Mouse (Mus musculus): ENCODE data around the gene Itprid1.

The Itprid1 gene

DNA sequence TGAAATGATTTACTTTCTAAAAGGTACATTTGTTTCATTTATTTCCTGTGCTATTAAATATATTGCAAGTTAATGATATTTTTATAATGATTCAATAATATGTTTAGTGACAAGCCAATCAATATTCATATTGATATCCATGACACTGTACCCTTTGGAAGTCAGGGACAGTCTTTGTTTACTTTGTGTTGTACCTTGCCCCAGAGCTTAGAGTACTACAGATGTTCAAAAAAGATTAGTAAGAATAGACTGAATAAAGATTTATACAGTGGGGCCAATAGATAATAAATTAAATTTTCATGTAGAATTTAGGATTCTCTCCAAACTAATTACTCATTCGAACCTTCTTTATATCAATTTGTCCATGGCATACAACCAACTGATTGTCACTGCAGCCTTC lies 50.9 kb downstream of the Itprid1 start:
- no peak for DNase-seq (ENCODE audit: low spot score in 2 of 2)

DNA sequence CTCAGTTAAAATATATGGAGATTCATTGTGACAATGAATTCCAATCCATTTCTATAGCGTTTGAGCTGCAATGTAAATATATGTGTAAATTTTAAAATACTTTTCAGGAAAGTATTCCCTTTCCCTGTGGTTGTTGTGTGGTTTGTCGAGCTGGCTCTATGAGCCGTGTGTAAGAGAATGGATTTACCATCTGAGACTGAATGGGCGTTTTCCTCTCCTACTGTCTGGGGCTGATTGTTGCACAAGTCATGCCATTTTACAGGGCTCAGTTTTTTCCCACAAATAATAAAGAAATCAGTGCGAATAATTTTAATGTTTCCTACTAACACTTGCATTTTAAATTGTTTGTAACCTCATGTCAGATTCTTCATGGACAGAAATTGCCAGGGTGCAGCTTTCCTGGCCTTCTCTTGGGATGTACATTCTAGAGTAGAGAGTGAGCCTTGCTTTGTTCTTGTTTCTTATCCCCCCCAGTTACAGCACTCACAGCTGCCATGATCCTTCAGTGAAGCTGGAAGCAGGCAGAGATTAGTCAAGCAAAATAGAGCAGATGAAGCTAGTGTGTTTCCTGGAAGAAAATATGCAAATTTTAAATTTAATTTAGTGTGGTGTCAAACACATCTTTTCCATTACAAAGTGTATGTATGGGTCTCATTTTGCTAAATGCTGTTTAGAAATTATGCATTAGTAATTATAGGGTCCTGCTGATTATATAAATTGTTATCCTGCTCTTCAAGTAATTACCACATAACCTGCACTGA lies 65.1 kb downstream of the Itprid1 start:
- no peak for DNase-seq (ENCODE audit: low spot score in 2 of 2)

DNA sequence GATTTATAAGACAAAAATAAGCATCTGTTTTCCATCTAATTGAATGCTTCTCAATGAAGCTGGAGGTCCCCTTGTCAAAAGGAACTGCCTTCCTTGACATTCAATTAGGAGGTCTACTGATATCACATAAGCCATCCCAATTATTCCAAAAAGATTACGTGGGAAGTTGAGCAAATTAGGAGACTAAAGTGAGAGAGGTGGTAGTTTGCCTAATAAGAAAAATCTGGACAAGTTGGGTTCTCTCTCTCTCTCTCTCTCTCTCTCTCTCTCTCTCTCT lies 65.6 kb downstream of the Itprid1 start:
- DNase-seq (ENCODE audit: low spot score in 2 of 2), result no peak

DNA sequence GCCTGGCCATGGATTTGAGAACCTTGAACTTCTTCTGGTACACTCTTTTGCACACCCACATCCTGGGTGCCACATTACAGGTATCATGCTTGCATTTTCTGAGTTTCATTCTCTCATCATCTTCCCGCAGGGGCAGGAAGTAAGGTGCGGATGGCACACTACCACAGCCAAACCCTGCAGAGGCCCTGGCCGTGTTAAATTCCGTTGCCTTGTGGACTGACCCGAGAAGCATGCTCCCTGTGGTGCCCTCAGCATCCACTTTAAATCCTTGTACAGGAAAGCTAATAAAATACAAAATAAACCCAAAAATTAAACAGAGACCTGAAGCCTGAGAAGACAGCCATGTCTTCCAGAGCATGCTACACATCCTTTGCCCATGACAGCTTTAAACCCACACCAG lies 82.5 kb downstream of the Itprid1 start:
- no peak for DNase-seq (ENCODE audit: low spot score in 2 of 2)

DNA sequence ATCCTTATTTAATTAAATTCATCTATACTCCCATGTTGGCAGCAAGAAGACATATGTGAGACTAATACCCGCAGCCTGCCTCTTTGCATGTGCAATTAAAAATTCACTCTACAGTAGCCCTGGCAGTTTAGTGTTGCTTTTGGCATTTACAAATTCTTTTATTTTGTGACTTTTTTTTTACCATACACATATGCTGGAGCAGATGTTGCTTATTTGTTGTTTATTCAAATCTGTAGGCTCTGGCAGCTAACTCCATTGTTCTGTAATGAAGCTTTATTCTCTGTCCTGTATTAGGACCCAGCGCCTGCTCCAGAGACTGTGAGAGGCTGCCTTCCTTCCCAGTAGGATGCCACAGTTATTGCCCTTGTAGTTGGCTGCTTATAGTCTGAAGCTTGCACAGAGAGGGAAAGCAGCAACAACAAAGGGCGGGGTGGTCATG lies 83.6 kb downstream of the Itprid1 start:
- DNase-seq (ENCODE audit: low spot score in 2 of 2), result peak in 1 of 2 experiments; percentile 9

DNA sequence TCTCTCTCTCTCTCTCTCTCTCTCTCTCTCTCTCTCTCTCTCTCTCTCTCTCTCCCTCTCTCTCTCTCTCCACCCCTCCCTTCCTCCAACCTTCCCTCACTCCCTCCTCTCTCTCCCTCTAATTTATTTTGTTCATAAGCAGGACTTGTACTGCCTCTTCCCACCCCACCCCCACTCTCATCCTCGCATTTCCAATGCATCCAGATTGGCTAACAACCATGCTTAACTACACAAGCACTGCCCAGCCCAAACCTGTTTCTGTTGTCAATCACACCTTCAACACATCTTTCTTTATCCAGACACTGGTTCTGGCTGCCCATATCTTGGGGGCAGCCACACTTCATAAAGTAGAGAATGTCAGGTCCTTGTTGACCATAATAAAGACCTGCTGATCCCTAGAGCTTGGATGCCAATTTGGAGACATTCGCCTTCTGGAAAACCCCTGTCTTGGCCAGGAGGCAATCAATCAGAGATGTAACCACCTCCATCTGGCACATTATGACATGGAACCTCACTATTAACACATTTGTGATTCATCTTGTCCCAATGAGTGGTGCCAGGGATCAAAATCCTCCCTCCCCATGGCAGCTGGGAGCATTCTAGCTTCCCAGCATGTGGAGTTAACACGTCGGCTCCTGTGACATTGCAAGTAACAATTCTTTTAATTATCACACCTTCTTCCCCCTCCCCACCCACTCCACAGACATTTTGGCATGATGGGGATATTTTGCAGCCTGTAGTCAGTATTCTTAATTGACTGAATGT lies 84.4 kb downstream of the Itprid1 start:
- DNase-seq (ENCODE audit: low spot score in 2 of 2), result peak in 1 of 2 experiments; percentile 23

DNA sequence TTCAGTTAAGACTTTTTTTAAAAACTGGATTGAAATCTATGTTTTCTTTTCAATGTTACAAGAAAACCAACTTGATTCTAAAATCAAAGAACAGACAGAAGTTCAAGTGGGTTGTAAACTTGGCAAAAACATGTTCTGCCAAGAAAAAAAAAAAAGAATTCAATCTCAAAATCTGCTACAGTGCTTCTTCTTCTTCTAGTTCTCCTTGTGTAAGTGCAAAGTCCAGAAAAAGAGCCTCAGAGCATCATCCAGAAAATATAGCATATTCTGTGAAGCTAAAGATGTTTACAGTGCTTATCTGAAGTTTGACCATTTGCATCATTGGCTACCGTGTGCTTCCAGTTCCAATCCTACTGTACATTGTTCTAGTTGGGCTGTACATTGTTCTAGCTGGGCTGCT lies 108.0 kb downstream of the Itprid1 start:
- DNase-seq (ENCODE audit: low spot score in 2 of 2), result no peak

DNA sequence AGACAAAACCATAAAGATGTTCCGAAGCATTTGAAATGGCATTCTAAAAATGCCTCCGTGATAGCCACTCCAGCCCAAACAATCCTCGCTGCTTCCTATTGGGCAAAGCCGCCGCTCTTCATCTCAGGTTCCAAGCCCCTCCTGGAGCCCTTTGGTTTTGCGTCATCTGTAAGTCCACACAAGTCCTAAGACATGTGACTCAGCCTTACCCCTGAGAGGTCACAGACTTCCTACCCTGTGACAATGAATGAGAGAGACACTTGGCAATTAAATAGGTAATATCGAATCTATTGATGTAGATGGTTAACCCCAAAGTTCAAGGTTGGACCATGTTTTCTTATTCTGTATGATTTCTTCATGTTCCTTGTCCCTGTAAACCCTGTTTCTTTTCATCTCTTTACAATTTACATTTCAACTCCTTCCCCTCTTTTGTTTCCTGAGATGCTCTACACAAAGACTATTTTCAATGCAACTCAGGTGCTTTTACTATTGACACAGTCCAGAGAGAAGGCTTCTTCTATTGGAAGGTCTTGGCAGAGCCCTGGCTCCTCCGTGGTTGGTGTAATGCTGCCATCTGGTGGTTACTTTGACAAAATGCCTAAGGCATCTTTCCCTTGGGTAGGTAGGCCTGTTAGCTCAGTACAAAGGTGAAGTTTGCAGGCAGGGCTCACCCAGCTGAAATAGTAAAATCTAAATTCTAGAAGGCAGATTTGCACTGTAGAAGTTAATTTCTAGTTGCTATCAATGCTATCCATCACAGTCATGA lies 113.8 kb downstream of the Itprid1 start:
- DNase-seq (ENCODE audit: low spot score in 2 of 2), result peak in 1 of 2 experiments; percentile 65

DNA sequence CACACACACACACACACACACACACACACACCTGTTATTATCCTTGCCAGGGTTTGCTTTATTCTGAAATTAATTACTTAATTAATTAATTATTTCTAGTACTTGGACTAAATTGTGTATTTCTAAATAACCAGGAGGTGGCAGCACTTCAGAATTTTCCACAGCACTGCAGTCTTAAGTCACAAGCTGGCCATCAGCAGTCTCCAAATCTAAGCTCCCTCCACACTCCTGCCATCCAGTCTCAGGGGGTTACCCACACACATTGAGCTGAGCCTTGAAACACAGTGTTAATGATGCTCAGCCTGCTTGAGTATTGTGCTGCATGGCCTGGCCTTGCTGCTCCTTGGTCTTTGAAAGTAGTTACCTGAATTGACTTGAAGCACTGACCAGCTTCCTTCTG lies 136.3 kb downstream of the Itprid1 start:
- DNase-seq (ENCODE audit: low spot score in 2 of 2), result peak in 1 of 2 experiments; percentile 30

DNA sequence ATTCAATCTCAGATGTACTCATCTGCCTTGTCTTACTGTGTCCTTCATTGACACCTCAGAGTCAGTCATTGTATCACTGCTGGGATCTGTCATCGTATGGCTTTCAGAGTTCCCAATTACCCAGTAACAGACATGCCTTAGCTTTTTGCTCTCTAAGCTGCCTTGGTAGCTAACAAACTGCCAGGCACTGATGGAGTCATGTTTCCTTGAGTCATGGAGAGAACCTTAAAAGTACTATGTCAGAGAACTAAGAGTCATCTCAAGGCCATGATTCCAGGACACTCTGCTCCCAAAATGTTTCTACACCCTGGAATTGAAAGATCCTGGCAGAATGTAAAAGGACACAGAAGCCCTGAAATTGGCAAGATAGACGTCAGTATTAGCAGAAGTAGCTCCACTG lies 143.1 kb downstream of the Itprid1 start:
- no peak for DNase-seq (ENCODE audit: low spot score in 2 of 2)

DNA sequence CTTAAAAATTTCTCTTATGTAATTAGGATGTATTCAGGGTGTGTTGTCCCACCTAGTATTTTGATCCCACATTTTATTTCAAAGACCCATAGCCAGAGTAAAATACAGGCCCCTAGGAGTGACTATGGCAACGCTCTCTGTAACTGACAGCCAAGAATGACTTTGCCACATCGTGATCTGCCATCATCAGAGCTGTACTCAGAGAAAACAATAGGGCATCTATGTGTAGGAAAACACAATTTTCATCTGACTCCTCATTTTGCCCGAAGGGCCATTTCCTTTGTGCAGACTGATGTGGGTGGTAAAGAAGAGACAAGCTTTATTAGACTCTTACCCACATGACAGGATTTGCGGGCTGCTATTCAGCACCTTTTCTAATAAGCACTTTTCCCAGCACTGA lies 172.0 kb downstream of the Itprid1 start:
- DNase-seq (ENCODE audit: low spot score in 2 of 2), result no peak

DNA sequence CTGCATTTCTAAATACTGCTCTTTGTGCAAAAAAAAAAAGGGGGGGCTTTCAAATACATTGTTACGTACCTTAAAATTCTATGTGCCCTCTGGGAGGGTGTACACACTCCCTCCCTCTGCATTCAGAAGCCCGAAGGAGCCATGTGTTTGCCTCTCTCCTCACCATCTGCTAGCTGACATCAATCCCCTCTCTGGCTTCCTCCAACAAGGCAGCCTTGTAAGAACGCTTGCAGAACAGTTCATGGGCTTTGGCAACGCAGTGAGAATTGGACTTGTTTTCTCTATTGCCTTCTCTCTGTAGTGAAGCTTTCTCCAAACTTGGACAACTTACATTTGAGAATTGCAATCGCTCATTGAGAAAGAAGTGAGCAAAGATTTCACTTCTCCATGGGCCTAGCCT lies 175.7 kb downstream of the Itprid1 start:
- no peak for DNase-seq (ENCODE audit: low spot score in 2 of 2)

DNA sequence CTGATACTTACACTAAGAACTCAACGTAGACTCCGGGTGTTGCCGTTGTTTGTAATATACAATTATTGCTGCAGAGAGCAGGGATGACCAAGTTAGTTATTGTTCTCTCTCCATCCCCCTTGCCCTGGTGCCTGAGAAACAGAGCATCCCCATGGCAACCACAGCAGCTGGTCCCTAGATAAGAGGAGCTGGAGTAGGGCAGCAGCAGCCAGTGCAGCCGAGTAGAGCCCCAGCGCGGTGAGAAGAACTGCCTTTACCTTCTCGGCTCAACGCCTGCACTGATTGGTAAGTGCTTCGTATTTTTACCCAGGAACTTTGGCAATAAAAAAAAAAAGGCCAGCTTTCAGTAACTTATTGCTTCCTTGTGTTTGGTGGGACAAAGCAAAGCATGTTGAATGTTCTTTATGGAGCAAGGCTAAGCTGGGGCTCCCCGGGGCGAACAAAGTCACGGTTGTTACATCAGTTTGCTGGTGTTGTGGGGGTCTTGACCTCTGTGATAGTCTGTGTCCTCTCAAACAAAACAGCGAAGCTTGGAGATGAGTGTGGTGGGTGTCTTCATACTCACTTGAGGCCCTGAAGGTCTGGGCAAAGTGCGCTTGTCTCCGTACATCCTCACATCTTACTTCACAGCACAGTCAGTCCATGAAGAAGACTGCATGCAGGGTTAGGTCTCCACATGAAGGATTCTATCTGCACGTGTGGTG lies 180.7 kb downstream of the Itprid1 start, which contains the start of gene Ppp1r17:
Gene Ppp1r17, plus strand, starts transcription at position 207 of the 704 bp plus-strand sequence.
- no peak for DNase-seq (ENCODE audit: low spot score in 2 of 2)

DNA sequence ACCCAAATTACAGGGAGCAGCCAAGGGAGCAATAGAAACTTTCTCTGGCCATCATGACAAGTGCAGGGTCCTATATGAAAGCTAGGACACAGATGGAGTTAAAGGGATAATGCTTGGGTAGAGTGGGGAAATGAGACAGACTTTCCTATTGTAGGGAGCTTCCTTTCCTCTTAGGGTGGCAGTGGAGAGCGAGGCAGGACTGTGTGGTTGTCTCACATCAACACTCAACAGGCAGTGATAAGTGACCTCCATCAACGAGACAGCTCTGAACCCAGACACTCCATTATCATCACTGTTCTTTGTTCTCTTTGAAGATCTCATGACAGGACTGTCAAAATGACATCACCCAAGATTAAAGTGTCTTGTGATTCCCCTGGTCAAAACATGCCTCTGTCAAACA lies 182.9 kb downstream of the Itprid1 start:
- DNase-seq (ENCODE audit: low spot score in 2 of 2), result no peak

DNA sequence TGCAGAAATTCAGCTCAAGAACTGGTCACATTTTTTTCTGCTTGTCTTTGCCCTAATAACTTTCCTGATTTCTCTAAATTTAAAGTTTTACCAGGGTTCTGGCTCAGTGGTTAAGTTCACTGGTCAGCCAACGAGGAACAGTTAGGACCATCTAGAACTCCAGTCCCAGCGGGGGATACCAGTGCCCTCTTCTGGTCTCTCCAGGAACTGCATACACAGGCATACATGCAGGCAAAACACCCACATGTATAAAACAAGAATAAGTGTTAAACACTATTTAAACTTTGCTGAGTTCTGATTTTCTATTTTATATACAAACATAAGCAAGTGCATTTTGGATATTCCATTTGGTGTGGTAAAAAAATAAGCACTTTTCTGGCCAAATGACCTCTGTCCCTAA lies 188.8 kb downstream of the Itprid1 start:
- DNase-seq (ENCODE audit: low spot score in 2 of 2), result peak in 1 of 2 experiments; percentile 19

DNA sequence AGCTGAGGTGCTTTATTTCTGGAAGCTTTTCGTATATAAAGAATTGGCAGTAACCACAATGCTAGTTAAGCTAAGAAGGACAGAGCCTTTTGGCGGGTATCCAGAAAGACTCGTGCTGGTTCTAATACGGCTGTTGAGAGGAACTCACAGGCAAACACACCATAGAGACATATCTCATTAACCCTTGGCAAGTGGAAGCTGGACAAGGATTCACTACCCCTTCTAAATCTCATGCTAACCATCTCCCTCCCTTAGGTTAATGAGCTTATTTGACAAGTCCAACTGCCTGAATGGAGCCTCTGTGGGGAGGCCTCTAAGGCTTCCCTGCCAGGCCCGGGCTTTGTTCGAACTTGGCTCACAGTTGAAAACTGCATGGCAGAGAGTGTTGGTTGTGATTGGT lies 190.6 kb downstream of the Itprid1 start:
- peak in 1 of 2 experiments; percentile 24 for DNase-seq (ENCODE audit: low spot score in 2 of 2)

DNA sequence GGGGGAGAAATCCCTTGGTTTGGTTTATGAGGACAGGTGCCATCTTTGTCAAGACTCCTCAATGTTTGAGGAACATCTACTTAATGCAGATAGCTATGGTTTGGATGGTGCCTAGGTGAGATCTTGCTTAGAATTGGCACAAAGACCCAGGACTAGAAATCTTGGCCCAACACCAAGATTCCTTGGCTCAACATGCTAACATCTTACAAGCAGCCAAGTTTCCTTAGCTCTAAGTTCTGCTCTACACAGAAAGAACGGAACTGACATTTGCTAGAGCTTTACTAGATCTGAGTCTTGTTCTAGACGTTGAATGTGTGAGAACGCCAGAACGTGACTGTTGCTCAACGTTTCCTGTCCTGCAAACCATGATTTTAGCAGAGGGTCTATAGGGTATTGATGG lies 191.3 kb downstream of the Itprid1 start:
- no peak for DNase-seq (ENCODE audit: low spot score in 2 of 2)

Measured in cerebellum, postnatal 4 days (tissue).